Mouse (Mus musculus) lung, embryonic 16.5 days (tissue): Measurements from ENCODE around the gene Slc44a4. TPM values are rescaled to one million over a fixed set of nuclear protein-coding genes. Genes with fewer than 3 reads are reported as not detected.
"Not testable (repeated sequence)": the region's sequence is repeated elsewhere in the genome, so short reads cannot be mapped to it uniquely, and the experiment has no call there.

Experiments
- ATAC-seq: fragments of 200-750 bp; cut with Nextera tagmentation; 2 replicates; pipeline ENCODE4 v1.8.0; 2017; ENCODE audit warnings: low read depth, mild to moderate bottlenecking, moderate library complexity
- H3K27ac ChIP-seq: fragments of 300-500 bp; sonication (generic); 2 replicates; pipeline ENCODE4 v1.5.1; 2014; ENCODE audit warnings: mild to moderate bottlenecking, control low read depth, low read length
- H3K27me3 ChIP-seq: fragments of 300-500 bp; sonication (generic); 2 replicates; pipeline ENCODE4 v1.6.1; 2014; ENCODE audit warnings: low read depth, low read length, mixed read lengths; ENCODE audit not compliant: control insufficient read depth, insufficient read depth
- H3K36me3 ChIP-seq: fragments of 300-500 bp; sonication (generic); 2 replicates; pipeline ENCODE4 v1.6.1; 2014; ENCODE audit warnings: low read length; ENCODE audit not compliant: control insufficient read depth, insufficient read depth
- H3K4me1 ChIP-seq: fragments of 300-500 bp; sonication (generic); replicated peaks from 2 replicates; pipeline ENCODE4 v1.6.1; 2014; ENCODE audit warnings: low read length, mixed read lengths; ENCODE audit not compliant: control insufficient read depth, insufficient read depth
- H3K4me2 ChIP-seq: fragments of 300-500 bp; sonication (generic); 2 replicates; pipeline ENCODE4 v1.6.1; 2014; ENCODE audit warnings: low read depth, low read length, control low read depth
- H3K4me3 ChIP-seq: fragments of 300-500 bp; sonication (generic); 2 replicates; pipeline ENCODE4 v1.5.1; 2014; ENCODE audit warnings: mild to moderate bottlenecking, low read length, control low read depth
- H3K9ac ChIP-seq: fragments of 300-500 bp; sonication (generic); 2 replicates; pipeline ENCODE4 v1.6.1; 2014; ENCODE audit warnings: low read length, control low read depth
- H3K9me3 ChIP-seq: fragments of 300-500 bp; sonication (generic); 2 replicates; pipeline ENCODE4 v1.6.1; 2016; ENCODE audit warnings: low read length; ENCODE audit not compliant: control insufficient read depth
- WGBS: fragments of 180-500 bp; shearing (Covaris S2); extraction: QIAGEN DNeasy Blood & Tissue Kit; methylation state at CpG from one replicate; pipeline ENCODE4 v1.1.7; 2014; 5-methylcytosine and 5-hydroxymethylcytosine counted together
- polyA plus RNA-seq: library from polyadenylated mRNA; unstranded; fragments of >200 nt; fragmentation: Nextera tagmentation; extraction: Ambion mirVana; gene quantifications from 2 replicates; pipeline ENCODE4 v1.2.1, GENCODE M21; 2015

The Slc44a4 gene
- polyA plus RNA-seq, 1 experiment from 2014 or later: 1.5 TPM

DNA sequence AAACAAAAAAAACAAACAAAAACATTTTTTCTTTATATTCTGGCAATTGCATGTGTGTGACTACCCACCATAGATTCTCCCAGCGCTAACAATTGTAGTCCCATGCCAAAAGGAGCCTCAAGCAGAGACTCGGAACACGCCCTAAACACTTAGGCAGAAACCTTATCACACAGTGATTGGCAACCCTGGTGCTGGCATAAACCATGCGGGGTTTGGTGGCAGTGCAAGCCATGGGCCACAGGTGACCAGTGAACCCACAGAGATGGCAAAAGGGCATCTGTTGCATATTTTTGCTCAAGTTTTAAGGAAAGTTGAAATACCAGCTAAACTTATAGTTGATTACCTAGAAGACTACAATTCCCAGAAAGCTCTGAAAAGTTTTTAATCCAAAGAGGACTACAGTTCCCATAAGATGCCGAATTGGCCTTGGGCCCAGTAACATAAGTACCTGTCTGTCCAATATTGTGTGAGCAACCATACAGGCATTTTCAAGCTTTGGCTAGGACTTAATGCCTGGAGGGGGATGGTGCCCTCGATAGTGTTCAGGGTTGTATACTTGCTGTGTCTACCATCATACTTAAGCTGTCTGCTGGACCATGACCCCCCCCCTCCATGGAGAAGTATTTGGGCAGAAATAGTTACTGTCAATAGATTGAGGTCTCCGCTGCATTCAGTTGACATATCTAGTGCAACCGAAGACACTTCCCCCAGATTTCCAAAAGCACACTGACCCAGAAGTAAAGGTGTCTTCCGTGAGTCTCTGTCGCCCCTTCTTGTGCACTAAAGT lies 16.7 kb upstream of the Slc44a4 start:
- no peaks in the 10 kb centered on the region for H3K9me3 ChIP-seq
- H3K4me2 ChIP-seq: peak overlapping the region; percentile 72
- H3K27ac ChIP-seq: peak overlapping the region; percentile 99
- peak overlapping the region; percentile 90 for H3K4me3 ChIP-seq
- peak overlapping the region; percentile 97 for H3K9ac ChIP-seq
- H3K27me3 ChIP-seq: no peaks in the 10 kb centered on the region
- WGBS: 14% methylated on average over 10 of the region's 10 CpGs
- H3K4me1 ChIP-seq: peaks cover 30% of the 10 kb centered on the region
- ATAC-seq: no peak
- peaks cover 9% of the 10 kb centered on the region for H3K36me3 ChIP-seq

DNA sequence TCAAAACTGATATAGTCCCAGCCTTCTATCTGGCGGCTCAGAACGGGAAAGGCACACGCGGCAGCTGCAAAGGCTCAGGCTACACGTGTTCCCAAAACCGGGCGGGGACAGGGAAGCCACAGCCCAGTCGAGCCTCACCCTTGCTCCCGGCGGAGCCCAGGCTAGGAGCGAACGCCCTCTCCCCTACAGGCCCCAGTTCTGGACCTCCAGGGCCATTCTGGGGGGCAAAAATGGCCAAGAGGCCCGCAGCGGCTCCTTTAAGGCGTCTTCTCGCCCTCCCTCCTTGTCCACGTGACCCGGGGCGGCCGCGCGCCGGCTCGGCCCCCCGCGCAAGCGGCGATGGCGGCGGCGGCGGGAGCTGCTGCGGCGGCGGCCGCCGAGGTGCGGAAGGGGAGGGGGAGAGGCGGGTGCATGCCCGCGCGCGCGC lies 16.1 kb upstream of the Slc44a4 start, which contains the start of the genes C2 and Ehmt2:
Gene C2, minus strand, starts transcription at position 106 of the 427 bp plus-strand sequence.
Gene Ehmt2, plus strand, starts transcription at position 310 of the 427 bp plus-strand sequence.
- peak within 1 kb of the TSS; percentile 99 for H3K27ac ChIP-seq
- H3K27me3 ChIP-seq: no peaks in the 10 kb centered on the region
- ATAC-seq: peak; percentile 69
- WGBS: under 1% methylated on average over 34 of the region's 44 CpGs
- H3K4me2 ChIP-seq: peak within 1 kb of the TSS; percentile 72
- peaks cover 30% of the 10 kb centered on the region for H3K4me1 ChIP-seq
- no peaks in the 10 kb centered on the region for H3K9me3 ChIP-seq
- peak within 1 kb of the TSS; percentile 90 for H3K4me3 ChIP-seq
- peaks cover 15% of the 10 kb centered on the region for H3K36me3 ChIP-seq
- H3K9ac ChIP-seq: peak within 1 kb of the TSS; percentile 97

DNA sequence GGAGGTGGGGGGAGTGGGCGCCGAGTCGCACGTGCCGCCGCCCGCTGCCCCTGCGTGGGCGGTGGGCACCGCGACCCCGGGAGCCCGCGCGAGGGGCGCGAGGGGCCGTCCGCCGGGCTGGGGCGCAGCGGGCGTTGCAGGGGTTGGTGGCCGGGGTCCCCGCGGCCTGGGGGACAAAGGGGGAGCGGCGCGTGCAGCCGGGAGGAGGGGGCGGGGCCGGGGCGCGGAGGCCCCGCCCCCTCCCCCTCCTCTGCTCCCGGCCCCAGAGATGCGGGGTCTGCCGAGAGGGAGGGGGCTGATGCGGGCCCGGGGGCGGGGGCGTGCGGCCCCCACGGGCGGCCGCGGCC lies 15.6 kb upstream of the Slc44a4 start:
- ATAC-seq: peak; percentile 15; the same call in 1 of the 2 replicates

DNA sequence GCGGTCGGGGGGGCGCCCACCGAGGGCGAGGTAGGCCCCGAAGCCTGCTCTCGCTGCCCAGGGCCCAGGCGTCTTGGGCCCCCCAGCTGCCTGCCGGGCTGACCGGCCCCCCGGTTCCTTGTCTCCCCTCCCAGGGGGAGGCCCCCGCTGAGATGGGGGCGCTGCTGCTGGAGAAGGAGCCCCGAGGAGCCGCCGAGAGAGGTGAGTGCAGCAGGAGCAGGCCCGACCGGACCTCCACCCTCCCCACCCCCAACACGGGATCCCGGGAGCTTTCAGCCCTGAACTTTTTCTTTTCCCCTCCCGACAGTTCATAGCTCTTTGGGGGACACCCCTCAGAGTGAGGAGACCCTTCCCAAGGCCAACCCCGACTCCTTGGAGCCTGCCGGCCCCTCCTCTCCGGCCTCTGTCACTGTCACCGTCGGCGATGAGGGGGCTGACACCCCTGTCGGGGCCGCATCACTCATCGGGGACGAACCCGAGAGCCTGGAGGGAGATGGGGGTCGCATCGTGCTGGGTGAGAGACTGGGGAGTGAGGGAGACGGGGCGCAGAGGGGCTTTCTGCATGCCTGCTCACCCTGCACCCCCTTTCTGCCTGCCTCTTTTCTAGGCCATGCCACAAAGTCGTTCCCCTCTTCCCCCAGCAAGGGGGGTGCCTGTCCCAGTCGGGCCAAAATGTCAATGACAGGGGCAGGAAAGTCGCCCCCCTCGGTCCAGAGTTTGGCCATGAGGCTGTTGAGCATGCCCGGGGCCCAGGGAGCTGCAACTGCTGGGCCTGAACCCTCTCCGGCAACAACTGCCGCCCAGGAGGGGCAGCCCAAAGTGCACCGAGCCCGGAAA lies 15.0 kb upstream of the Slc44a4 start:
- Histone ChIP-seq H3K9ac (peak overlapping the region; percentile 97), H3K27me3 (no peaks in the 10 kb centered on the region), H3K4me3 (peak overlapping the region; percentile 90), H3K36me3 (peaks cover 22% of the 10 kb centered on the region), H3K9me3 (no peaks in the 10 kb centered on the region), H3K4me1 (peaks cover 27% of the 10 kb centered on the region), H3K4me2 (peak overlapping the region; percentile 72), H3K27ac (peak overlapping the region; percentile 99)
- ATAC-seq: no peak
- under 1% methylated on average over 29 of the region's 45 CpGs for WGBS

More for the DNA sequence above, 15.6 kb upstream of the Slc44a4 start:
- Histone ChIP-seq H3K4me2 (peak overlapping the region; percentile 72), H3K27me3 (no peaks in the 10 kb centered on the region), H3K36me3 (peaks cover 20% of the 10 kb centered on the region), H3K9ac (peak overlapping the region; percentile 97), H3K4me1 (peaks cover 27% of the 10 kb centered on the region), H3K9me3 (no peaks in the 10 kb centered on the region), H3K27ac (peak overlapping the region; percentile 99), H3K4me3 (peak overlapping the region; percentile 90)
- WGBS: 0% methylated on average over 1 of the region's 47 CpGs

DNA sequence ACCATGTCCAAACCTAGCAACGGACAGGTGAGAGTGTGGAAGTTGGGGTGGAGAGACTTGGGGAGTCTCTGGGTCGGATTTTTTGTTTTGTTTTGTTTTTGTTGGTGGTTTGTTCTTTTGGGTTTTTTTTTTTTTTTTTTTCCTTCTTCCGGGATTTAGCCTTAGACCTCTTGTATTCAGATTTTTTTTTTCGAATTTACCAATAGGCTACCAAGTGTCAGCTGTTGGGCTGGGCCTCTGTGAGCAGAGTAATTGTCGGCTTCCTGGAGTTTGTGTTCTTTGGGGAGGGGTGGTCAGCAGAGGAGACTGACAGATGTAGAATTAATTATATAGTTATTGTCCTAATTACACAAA lies 14.4 kb upstream of the Slc44a4 start:
- Histone ChIP-seq H3K9ac (peak overlapping the region; percentile 97), H3K36me3 (peaks cover 22% of the 10 kb centered on the region), H3K9me3 (no peaks in the 10 kb centered on the region), H3K27ac (peak overlapping the region; percentile 99), H3K27me3 (no peaks in the 10 kb centered on the region), H3K4me3 (peak overlapping the region; percentile 90), H3K4me1 (peaks cover 27% of the 10 kb centered on the region), H3K4me2 (peak overlapping the region; percentile 72)
- ATAC-seq: no peak
- WGBS: 1% methylated on average over 5 of the region's 5 CpGs

DNA sequence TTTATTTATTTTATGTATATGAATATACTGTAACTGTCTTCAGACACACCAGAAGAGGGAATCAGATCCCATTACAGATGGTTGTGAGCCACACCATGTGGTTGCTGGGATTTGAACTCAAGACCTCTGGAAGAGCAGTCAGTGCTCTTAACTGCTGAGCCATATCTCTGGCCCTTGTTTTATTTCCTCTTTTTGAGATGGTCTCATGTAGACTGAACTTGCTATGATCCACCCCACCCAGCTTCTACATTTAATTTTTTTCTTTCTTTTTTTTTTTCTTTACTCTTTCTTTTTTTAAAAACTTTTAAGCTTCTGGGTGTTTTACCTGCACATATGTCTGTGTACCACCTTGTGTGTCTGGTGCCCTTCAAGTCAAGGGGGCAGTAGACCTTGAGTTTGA lies 13.4 kb upstream of the Slc44a4 start:
- Histone ChIP-seq H3K4me1 (peaks cover 20% of the 10 kb centered on the region), H3K36me3 (peaks cover 28% of the 10 kb centered on the region)
- not testable (repeated sequence) for H3K9ac ChIP-seq, H3K9me3 ChIP-seq, H3K4me2 ChIP-seq, H3K27ac ChIP-seq, H3K4me3 ChIP-seq, ATAC-seq, H3K27me3 ChIP-seq

DNA sequence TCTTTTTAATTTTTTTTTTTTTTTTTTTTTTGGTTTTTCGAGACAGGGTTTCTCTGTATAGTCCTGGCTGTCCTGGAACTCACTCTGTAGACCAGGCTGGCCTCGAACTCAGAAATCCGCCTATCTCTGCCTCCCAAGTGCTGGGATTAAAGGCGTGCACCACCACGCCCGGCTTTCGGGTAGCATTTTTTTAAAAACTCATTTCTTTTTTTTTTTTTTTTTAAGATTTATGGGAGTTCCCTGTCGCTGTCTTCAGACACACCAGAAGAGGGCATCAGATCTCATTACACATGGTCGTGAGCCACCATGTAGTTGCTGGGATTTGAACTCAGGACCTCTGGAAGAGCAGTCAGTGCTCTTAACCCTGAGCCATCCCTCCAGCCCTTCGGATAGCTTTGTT lies 12.3 kb upstream of the Slc44a4 start:
- H3K4me2 ChIP-seq, H3K27ac ChIP-seq, H3K9ac ChIP-seq, H3K9me3 ChIP-seq, H3K27me3 ChIP-seq, H3K4me3 ChIP-seq, ATAC-seq: not testable (repeated sequence)
- peaks cover 33% of the 10 kb centered on the region for H3K36me3 ChIP-seq
- WGBS: 85% methylated on average over 9 of the region's 10 CpGs
- H3K4me1 ChIP-seq: peaks cover 11% of the 10 kb centered on the region

DNA sequence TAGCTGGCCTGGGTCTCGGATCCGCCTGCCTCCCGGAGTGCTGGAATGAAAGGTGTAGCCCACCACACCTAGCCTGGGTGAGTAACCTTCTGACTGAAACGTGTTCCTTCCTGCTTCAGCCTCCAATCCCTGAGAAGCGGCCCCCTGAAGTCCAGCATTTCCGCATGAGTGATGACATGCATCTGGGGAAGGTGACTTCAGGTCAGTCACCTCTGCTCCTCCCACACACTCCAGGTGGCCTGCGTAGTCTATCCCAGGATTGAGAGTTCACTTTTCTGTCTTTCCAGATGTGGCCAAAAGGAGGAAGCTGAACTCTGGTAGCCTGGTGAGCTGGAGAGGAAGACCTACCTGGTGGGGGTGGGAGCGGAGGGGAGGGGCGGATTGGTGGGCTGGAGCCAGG lies 11.4 kb upstream of the Slc44a4 start:
- no peaks in the 10 kb centered on the region for H3K27me3 ChIP-seq
- ATAC-seq: no peak
- 83% methylated on average over 9 of the region's 9 CpGs for WGBS
- H3K9ac ChIP-seq: no peak overlapping the region
- no peaks in the 10 kb centered on the region for H3K9me3 ChIP-seq
- no peak overlapping the region for H3K4me2 ChIP-seq
- H3K4me3 ChIP-seq: no peak overlapping the region
- peaks cover 4% of the 10 kb centered on the region; the same call in 1 of the 2 replicates for H3K4me1 ChIP-seq
- peaks cover 42% of the 10 kb centered on the region for H3K36me3 ChIP-seq
- H3K27ac ChIP-seq: no peak overlapping the region

DNA sequence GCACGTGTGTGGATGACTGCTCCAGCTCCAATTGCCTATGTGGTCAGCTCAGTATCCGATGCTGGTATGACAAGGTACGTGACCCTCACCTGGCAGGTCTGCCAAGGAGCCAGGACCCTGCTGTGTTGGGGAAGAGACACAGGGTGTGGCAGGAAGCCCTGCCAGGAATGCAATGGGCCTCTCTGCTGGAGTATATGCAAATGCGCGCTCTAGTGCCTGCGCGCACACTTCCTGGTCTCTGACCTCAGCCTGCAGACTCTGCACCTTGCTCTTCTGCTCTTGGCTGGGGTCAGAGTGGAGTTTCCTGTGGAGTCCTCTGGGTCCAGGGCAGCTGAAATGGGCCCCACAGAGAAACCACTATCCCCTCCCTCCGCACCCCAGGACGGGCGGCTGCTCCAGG lies 3.3 kb upstream of the Slc44a4 start:
- Histone ChIP-seq H3K9me3 (no peaks in the 10 kb centered on the region), H3K9ac (no peak overlapping the region), H3K4me2 (no peak overlapping the region), H3K27me3 (no peaks in the 10 kb centered on the region), H3K4me3 (no peak overlapping the region), H3K27ac (no peak overlapping the region), H3K4me1 (peaks cover 8% of the 10 kb centered on the region), H3K36me3 (peaks cover 72% of the 10 kb centered on the region)
- 85% methylated on average over 10 of the region's 10 CpGs for WGBS
- no peak for ATAC-seq
